Mouse (Mus musculus) T-helper 1 cell (primary cell): ENCODE measurements around the gene Fam240b.
"Not testable (repeated sequence)": the region's sequence is repeated elsewhere in the genome, so short reads cannot be mapped to it uniquely, and the experiment has no call there.

Experiments
- in situ Hi-C: fragments of 300-600 bp; cut with MboI, MseI; formaldehyde crosslinking; loops from one replicate; pipeline ENCODE4 v1.15.1; 2025; ENCODE audit warnings: high pct_unique_total_duplicates

The Fam240b gene

GRCm38 (mm10) chr13:64497692-64498091, at the start of gene Fam240b:
Gene Fam240b (minus strand): TSS chr13:64497792.
- in situ Hi-C loops = no loop called here

DNA sequence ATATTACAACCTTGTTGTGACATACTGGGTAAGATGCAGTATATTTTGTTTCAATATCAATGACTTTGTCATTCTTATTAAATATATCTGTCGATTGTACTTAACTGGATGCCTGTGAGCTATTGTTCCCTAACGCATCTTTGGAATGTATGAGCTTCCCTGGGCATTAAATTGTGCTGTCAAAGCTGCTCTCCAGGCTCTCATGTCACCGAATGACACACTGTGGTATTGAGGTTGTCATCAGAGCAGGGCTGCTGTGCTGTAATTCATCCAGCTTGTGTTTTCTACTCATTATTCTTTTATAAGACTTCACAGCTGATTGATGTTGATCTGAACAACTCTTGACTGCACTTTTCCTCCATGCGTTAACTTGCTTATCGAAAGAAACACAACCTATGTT, 32.5 kb upstream of the Fam240b start:
- in situ Hi-C loops = no loop called here

GRCm38 (mm10) chr13:64526515-64527285, 29.1 kb upstream of the Fam240b start:
- in situ Hi-C loops = no loop called here

DNA sequence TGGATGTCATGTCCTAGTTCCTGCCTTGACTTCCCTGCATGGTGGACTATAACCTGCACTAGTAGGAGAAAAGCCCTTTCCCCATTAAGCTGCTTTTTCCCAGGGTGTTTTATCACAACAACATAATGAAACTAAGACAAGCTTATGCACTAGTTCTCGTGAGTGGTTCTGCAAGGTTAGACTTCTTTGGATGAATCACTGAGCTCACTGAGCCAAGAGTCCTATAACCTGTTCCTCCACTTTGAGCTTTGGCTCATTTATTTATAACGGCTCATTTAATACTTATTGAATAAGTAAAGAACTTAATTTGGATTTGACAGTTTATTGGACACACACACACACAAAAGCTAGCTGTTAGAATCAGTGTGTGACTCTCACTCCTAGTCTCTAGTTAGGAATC, 16.7 kb upstream of the Fam240b start:
- in situ Hi-C loops = loop anchor here (5.0 kb wide), 1 partner anchor 513 kb away; no protein-coding TSS in a partner anchor

DNA sequence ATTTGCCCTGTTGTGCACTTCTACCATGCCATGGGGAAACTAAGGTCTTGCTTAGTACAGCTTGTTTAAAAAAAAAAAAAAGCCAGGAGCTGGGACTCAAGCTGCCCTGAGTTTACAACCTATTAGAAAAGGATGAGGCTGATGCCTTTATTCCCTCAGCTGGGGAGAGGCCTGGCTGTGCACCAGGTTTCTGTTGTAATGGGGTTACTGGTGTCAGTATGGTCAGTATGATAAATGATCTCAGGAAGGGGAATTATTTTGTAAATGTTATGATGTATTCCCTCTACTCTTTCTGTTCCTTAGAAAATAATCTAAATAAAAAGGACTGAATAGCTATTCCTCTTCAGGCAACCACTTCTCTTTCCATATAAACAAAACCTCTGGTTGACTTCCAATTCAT, 14.0 kb upstream of the Fam240b start:
- in situ Hi-C loops = loop anchor here (5.0 kb wide), 1 partner anchor 516 kb away; no protein-coding TSS in a partner anchor

- in situ Hi-C loops = no loop called here
These were observed 9.8 kb upstream of the Fam240b start for GRCm38 (mm10) chr13:64507361-64507760.

- in situ Hi-C loops = no loop called here
These were observed 5.2 kb upstream of the Fam240b start for GRCm38 (mm10) chr13:64502833-64503232.

GRCm38 (mm10) chr13:64493586-64493985, 4.0 kb downstream of the Fam240b start:
- in situ Hi-C loops = no loop called here

GRCm38 (mm10) chr13:64489886-64490285, 7.7 kb downstream of the Fam240b start:
- in situ Hi-C loops = loop anchor here (10.0 kb wide), 1 partner anchor 1495 kb away; no protein-coding TSS in a partner anchor

- in situ Hi-C loops = loop anchor here (10.0 kb wide), 1 partner anchor 1485 kb away; no protein-coding TSS in a partner anchor
These were observed 17.6 kb downstream of the Fam240b start for GRCm38 (mm10) chr13:64479960-64480359.

DNA sequence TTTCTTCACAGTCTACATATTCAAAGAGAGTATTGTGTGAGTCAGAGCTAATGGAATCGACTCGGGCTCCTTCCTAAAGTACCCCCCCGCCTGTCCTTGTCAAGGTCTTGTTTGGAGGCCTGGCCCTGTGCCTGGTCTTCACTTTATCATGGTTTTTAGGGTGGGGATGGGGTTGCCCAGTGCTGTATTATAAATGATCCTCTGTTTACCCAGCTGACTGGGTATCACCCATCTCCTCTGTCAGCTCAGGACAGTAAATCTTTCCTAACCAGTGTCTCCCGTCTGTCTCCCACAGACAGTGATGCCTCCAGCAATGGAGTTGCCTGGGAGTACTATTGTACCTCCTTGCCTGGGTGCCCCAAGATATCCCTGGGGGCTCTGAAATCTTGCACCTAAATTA, 19.6 kb downstream of the Fam240b start:
- in situ Hi-C loops = no loop called here

DNA sequence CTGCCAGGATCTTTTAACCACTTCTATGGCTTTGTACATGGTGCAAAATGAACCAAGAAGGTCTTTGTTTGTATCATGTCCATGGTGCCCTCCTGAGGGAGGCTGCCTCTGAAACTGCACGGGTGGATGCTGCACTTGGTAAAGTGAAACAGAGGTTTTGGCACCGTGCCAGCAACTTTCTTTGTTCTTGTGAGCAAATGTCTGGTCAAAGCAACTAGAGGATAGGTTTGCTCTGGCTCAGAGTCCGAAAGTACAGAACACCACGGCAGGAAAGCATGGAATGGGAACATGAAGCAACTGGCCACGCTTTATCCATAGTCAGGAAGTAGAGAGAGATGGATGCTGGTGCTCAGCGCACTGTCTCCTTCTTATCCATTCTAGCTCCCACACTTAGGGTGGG, 29.7 kb downstream of the Fam240b start:
- in situ Hi-C loops = no loop called here

- in situ Hi-C loops = no loop called here
These were observed 32.4 kb downstream of the Fam240b start for GRCm38 (mm10) chr13:64465166-64465565.

GRCm38 (mm10) chr13:64462581-64462980, 35.0 kb downstream of the Fam240b start:
- in situ Hi-C loops = no loop called here

- in situ Hi-C loops = no loop called here
These were observed 39.4 kb downstream of the Fam240b start for GRCm38 (mm10) chr13:64458181-64458580.

- in situ Hi-C loops = not testable (repeated sequence)
These were observed 40.2 kb downstream of the Fam240b start for GRCm38 (mm10) chr13:64457225-64457978.

DNA sequence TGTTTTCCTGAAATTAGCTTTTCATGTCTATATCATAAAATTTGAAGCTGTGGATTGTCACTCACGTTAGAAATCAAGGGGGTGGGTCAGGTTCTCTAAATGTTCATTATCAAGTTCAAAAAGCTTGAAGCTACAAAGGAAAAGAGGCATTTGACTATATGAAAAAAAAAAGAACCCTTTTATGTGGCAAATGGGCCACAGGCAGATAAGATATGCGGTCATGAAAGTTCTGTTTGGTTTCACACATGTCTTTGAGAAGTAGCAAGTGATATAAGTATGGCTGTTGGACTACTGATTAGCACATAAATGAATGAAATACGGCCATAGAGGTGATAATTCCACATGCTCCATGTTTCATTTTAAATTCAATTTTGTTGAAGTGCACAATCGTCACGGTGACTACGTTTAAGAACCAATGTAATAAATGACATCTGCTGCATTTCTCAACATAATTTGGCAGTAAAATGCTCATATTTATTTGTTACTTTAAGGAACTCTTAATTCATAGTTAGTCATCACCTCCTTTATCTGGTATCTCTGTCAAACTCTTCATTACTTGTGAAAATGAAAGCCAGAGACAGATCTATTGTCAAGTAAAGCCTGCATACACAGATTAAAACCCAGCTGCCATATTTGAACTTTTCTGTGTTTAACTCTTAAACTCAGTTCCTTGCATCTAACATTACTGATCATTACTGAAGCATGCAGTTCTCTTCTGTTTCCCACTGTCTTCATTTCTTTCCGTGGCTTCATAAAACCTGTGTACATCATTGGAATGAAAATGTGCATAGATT, 47.4 kb downstream of the Fam240b start:
- in situ Hi-C loops = no loop called here

GRCm38 (mm10) chr13:64448729-64449128, 48.9 kb downstream of the Fam240b start:
- in situ Hi-C loops = no loop called here

DNA sequence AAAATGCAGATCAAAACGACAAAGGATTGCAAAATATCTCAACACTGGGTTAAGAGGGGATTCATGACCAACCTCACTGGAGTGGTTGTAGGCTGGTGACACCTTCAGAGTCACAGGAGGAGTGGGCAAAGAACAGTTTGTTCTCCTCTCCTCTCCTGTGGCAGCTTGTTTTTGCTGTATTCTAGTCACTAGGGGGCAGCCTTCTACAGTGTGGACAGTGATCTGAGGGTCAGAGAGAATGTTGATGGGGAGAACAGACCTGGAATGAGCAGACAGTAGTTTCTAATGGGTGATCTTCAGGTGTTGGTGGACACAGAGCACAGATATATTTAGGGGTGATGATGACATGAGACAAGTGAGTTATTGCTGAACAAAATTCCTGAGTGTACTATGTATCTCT, 49.6 kb downstream of the Fam240b start:
- in situ Hi-C loops = no loop called here

- in situ Hi-C loops = no loop called here
These were observed 52.2 kb downstream of the Fam240b start for GRCm38 (mm10) chr13:64445254-64445920.

DNA sequence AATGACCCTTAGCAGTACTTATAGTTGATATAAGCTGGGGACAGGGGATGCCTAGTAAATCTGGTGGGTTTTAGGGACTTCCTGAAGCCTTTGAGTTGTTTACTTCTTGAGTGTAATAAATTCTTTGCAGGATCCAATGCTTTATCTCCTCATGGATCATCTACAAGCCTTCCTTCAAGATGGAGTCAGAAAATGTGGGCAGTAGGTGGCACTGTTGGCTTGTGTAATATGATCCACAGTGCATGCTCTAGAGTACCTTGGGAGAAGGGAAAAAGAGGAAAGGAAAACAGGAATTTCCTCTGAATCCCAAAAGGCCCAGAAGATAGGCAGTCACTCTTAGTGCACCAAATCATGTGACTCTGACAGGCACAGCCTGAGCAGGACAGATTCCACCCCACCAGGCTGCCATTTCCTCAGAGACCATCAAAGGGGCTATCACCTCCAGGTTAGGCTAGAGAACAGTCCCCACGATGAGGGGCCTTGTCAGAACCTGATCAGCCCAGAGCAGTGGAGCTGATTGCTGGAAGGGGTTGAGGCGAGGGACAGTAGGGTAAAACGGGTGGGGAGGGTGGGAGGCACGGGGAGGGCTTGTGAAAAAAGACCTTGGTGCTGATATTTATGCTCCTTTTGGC, 54.2 kb downstream of the Fam240b start:
- in situ Hi-C loops = loop anchor here (5.0 kb wide), 1 partner anchor 679 kb away; no protein-coding TSS in a partner anchor
